Comparison of ENCODE assay signal across 24 mouse cellular contexts in the genomic region with DNA sequence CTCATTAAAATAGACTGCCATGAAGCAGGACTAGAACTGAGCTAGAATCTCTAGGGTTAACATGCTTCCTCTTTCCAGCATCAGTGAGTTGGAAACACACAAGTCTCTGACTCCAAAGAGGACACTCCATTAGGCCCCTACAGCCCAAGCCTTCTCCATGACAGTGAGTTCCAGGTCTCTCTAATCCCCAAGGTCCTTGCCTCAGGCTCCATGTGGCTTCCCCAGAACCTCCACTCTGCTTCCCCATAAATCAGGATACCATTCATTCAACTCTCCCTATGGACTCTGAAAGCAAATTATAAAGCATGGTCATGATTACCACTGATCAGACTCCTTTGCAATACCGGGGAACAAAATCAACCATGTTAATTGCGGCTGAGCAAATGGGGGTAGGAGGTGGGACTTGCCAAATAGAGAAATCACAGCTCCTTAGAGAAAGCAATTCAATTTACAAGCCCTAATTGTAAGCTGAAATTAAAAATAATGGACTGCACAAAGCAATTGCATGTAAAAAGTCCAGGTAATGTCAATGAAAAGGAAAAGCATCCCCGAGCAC.
"Had no signal": no experiment of that assay in that cellular context is flagged by ENCODE, and none has a peak within 500 bp of the region (broad histone marks: within the 10 kb centered on the region; RNA-seq: fewer than 3 reads in every experiment).

No protein-coding gene starts in this region.

- H3K4me2 ChIP-seq: heart, embryonic 11.5 days; heart, embryonic 13.5 days; heart, embryonic 15.5 days; kidney, embryonic 15.5 days; limb, embryonic 13.5 days; limb, embryonic 15.5 days; liver, embryonic 12.5 days had no signal

- H3K9ac ChIP-seq: heart, embryonic 13.5 days; heart, embryonic 15.5 days; kidney, embryonic 15.5 days; limb, embryonic 13.5 days; limb, embryonic 15.5 days; liver, embryonic 12.5 days had no signal

- H3K4me1 ChIP-seq: heart, embryonic 15.5 days; kidney, embryonic 15.5 days; limb, embryonic 13.5 days; limb, embryonic 15.5 days; liver, embryonic 12.5 days had no signal

- DNase-seq: gastrocnemius, postnatal 14 days; gastrocnemius, postnatal 36 days; heart, adult 11 months; heart, adult 2 months; heart, postnatal 14 days; heart, postnatal 36 days; kidney, adult 11 months; kidney, adult 2 months; kidney, adult 9 months; kidney, postnatal 14 days; kidney, postnatal 36 days; layer of hippocampus, adult 9-11 months; layer of hippocampus, postnatal 36 days; left cerebral cortex, postnatal 4 days had no signal

- H3K27me3 ChIP-seq: heart, embryonic 13.5 days; heart, embryonic 15.5 days; kidney, embryonic 15.5 days; limb, embryonic 13.5 days; limb, embryonic 15.5 days; liver, embryonic 12.5 days had no signal

- H3K9me3 ChIP-seq: heart, embryonic 13.5 days; heart, embryonic 15.5 days; kidney, embryonic 15.5 days; limb, embryonic 13.5 days; limb, embryonic 15.5 days; liver, embryonic 12.5 days had no signal

- H3K4me3 ChIP-seq: heart, adult 2 months; heart, embryonic 13.5 days; heart, embryonic 15.5 days; kidney, embryonic 15.5 days; limb, embryonic 13.5 days; limb, embryonic 15.5 days; liver, embryonic 12.5 days had no signal

- H3K27ac ChIP-seq: heart, adult 2 months; heart, embryonic 13.5 days; heart, embryonic 15.5 days; hindbrain, postnatal 0 days; kidney, embryonic 15.5 days; kidney, postnatal 0 days; limb, embryonic 13.5 days; limb, embryonic 15.5 days; liver, embryonic 12.5 days had no signal

- H3K36me3 ChIP-seq: heart, embryonic 13.5 days; heart, embryonic 15.5 days; kidney, embryonic 15.5 days; limb, embryonic 13.5 days; limb, embryonic 15.5 days; liver, embryonic 12.5 days had no signal

- ATAC-seq: hindbrain, postnatal 0 days; intestine, embryonic 16.5 days; liver, embryonic 12.5 days had no signal
